Mouse (Mus musculus): Measurements from ENCODE around the gene Olfml2a. TPM values are rescaled to one million over a fixed set of nuclear protein-coding genes. Genes with fewer than 3 reads are reported as not detected.

The Olfml2a gene
- polyA plus RNA-seq, 1 experiment = 2.0 TPM

DNA sequence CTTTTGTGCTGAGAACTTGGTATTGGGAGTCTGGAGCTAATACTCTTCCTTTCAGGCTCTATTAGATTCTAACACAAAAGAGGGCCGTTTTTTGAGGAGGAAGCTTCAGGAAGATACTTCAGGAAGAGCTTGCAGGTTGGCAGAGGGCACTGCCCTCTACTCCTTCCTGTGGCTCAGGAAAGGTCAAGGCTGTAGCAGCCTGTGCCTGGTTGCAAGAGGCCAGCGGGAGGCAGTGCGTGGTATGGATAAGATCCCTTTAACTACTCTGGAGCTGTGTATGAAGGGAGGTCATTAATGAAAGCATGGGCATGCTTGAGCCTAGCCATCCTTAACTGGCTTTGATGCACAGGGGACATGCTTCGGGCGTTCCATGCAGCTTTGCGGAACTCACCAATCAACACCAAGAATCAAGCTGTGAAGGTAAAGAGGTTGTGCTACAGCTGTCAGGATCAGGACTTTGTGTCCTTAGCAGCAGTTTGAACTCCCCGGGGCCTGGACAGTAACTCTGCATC, 81.0 kb downstream of the Olfml2a start:
- no peak overlapping the region for H3K27ac ChIP-seq (ENCODE audit: insufficient read depth, low read length)
- H3K4me1 ChIP-seq (ENCODE audit: control insufficient read depth, insufficient read depth, low read length) = peaks cover 8% of the 10 kb centered on the region; the same call in 1 of the 2 replicates
- H3K4me3 ChIP-seq (ENCODE audit: insufficient read depth, low read length) = no peak overlapping the region
- TF ChIP-seq CTCF (IDR thresholded peaks at IDR 0.05; ENCODE audit: extremely low read depth, insufficient read depth, low read length) = no peak
- TF ChIP-seq POLR2A (IDR thresholded peaks at IDR 0.05; ENCODE audit: extremely low read depth, insufficient read depth, low read length) = no peak

Other genes starting within 250 kb of the Olfml2a start
- gene Nr5a1, start 217.4 kb upstream of the Olfml2a start, polyA plus RNA-seq (2012; rRNA removed) = 0.06 and 0.08 TPM in 2 replicates
- 7.7 and 7.9 TPM in 2 replicates for gene Nr6a1, start 4.3 kb upstream of the Olfml2a start, polyA plus RNA-seq (2012; rRNA removed)
- gene Wdr38, start 65.5 kb downstream of the Olfml2a start, polyA plus RNA-seq (2012; rRNA removed) = 1.0 and 1.1 TPM in 2 replicates
- gene Arpc5l, start 73.4 kb downstream of the Olfml2a start, polyA plus RNA-seq (2012; rRNA removed) = 108 and 112 TPM in 2 replicates
- gene Rpl35, start 73.6 kb downstream of the Olfml2a start, polyA plus RNA-seq (2012; rRNA removed) = 254 and 275 TPM in 2 replicates
- gene Golga1, start 133.6 kb downstream of the Olfml2a start, polyA plus RNA-seq (2012; rRNA removed) = 40.2 and 45.0 TPM in 2 replicates

Data from cortical plate, adult 2 months (tissue).